Mouse (Mus musculus) liver, adult 2 months (tissue): ENCODE measurements around the gene Jsrp1.

Experiments used
- CTCF ChIP-seq: fragments of 200-500 bp; IDR thresholded peaks from 2 replicates; pipeline ENCODE4 v1.5.1; 2011; ENCODE audit warnings: low read depth, low read length, control low read depth
- POLR2A ChIP-seq: fragments of 200-500 bp; IDR thresholded peaks from 2 replicates; pipeline ENCODE4 v1.6.1; 2011; ENCODE audit warnings: low read length, control low read depth; ENCODE audit not compliant: insufficient read depth; ENCODE audit errors: extremely low read depth

DNA sequence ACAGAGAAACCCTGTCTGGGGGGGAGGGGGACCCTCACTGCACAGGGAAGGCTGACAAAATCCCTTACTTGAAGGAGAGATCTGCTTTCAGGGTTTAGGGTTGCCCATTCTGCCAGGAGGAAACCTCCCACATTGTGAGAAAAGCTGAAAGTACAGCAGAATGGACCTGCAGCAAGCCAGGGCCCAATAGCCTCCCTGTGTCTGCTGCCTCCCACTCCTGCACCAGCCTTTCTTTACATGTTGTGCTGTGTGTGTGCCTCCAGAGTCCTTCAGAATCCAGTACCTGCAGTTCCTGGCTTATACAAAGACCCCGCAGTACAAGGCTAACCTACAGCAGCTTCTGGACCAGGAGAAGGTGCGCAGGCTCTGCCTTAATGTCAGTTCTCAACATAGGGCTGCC lies 29.0 kb downstream of the Jsrp1 start:
- TF ChIP-seq CTCF (no peak), POLR2A (no peak)
